Mouse (Mus musculus) midbrain, embryonic 13.5 days (tissue): Measurements from ENCODE around the gene Eloa. TPM values are rescaled to one million over a fixed set of nuclear protein-coding genes. Genes with fewer than 3 reads are reported as not detected.

Source experiments
- ATAC-seq: fragments of 200-750 bp; cut with Nextera tagmentation; 2 replicates; pipeline ENCODE4 v1.8.0; 2017; ENCODE audit warnings: mild to moderate bottlenecking, moderate TSS enrichment, moderate library complexity
- H3K27ac ChIP-seq: fragments of 300-500 bp; sonication (generic); 2 replicates; pipeline ENCODE4 v1.5.1; 2015; ENCODE audit warnings: inconsistent platforms, mild to moderate bottlenecking, moderate library complexity
- H3K27me3 ChIP-seq: fragments of 300-500 bp; sonication (generic); 2 replicates; pipeline ENCODE4 v1.6.1; 2015; ENCODE audit warnings: mild to moderate bottlenecking, inconsistent platforms
- H3K36me3 ChIP-seq: fragments of 300-500 bp; sonication (generic); 2 replicates; pipeline ENCODE4 v1.6.1; 2015; ENCODE audit warnings: mild to moderate bottlenecking, inconsistent platforms
- H3K4me1 ChIP-seq: fragments of 300-500 bp; sonication (generic); replicated peaks from 2 replicates; pipeline ENCODE4 v1.6.1; 2015; ENCODE audit warnings: inconsistent platforms
- H3K4me2 ChIP-seq: fragments of 300-500 bp; sonication (generic); replicated peaks from 2 replicates; pipeline ENCODE4 v1.6.1; 2015; ENCODE audit warnings: moderate library complexity, mild to moderate bottlenecking, inconsistent platforms
- H3K4me3 ChIP-seq: fragments of 300-500 bp; sonication (generic); replicated peaks from 2 replicates; pipeline ENCODE4 v1.5.1; 2015; ENCODE audit warnings: mild to moderate bottlenecking, inconsistent platforms
- H3K9ac ChIP-seq: fragments of 300-500 bp; sonication (generic); replicated peaks from 2 replicates; pipeline ENCODE4 v1.6.1; 2015; ENCODE audit warnings: mild to moderate bottlenecking, inconsistent platforms
- H3K9me3 ChIP-seq: fragments of 300-500 bp; sonication (generic); 2 replicates; pipeline ENCODE4 v1.6.1; 2016; ENCODE audit warnings: mild to moderate bottlenecking, inconsistent platforms
- WGBS: fragments of 180-500 bp; shearing (Covaris S2); methylation state at CpG from one replicate; pipeline ENCODE4 v1.1.7; 2015; 5-methylcytosine and 5-hydroxymethylcytosine counted together
- polyA plus RNA-seq: library from polyadenylated mRNA; unstranded; fragments of >200 nt; fragmentation: Nextera tagmentation; extraction: Ambion mirVana; gene quantifications from 2 replicates; pipeline ENCODE4 v1.2.1, GENCODE M21; 2015

Gene Eloa
- polyA plus RNA-seq, 1 experiment from 2014 or later = 30.1 TPM

DNA sequence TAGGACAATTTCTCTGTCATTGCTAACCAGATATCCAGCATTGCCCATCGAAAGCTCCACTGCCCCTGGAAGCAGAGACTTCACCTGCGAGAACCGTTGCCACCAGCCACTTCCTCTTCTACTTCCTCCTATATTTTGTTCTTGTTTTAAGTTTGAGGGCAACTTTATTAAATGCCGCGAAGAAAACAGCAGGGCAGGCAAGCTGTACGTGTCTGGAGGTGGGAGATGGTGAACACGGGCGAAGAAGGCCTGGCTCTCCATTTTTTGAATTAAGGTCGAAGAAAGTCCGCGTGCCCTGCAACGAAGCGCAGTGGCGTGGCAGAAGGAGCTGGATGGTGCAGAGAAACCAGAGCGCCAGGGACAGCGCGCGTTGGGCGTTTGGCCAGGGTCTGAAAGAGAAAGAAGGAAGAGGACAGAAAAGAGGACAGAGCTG is 6.6 kb upstream of the Eloa start:
- peaks cover 16% of the 10 kb centered on the region for H3K4me1 ChIP-seq
- no peak overlapping the region for H3K4me3 ChIP-seq
- H3K4me2 ChIP-seq = no peak overlapping the region
- H3K9me3 ChIP-seq = no peaks in the 10 kb centered on the region
- WGBS = 91% methylated on average over 19 of the region's 19 CpGs
- no peaks in the 10 kb centered on the region for H3K36me3 ChIP-seq
- no peak overlapping the region for H3K9ac ChIP-seq
- no peak overlapping the region for H3K27ac ChIP-seq
- no peaks in the 10 kb centered on the region for H3K27me3 ChIP-seq
- ATAC-seq = no peak

DNA sequence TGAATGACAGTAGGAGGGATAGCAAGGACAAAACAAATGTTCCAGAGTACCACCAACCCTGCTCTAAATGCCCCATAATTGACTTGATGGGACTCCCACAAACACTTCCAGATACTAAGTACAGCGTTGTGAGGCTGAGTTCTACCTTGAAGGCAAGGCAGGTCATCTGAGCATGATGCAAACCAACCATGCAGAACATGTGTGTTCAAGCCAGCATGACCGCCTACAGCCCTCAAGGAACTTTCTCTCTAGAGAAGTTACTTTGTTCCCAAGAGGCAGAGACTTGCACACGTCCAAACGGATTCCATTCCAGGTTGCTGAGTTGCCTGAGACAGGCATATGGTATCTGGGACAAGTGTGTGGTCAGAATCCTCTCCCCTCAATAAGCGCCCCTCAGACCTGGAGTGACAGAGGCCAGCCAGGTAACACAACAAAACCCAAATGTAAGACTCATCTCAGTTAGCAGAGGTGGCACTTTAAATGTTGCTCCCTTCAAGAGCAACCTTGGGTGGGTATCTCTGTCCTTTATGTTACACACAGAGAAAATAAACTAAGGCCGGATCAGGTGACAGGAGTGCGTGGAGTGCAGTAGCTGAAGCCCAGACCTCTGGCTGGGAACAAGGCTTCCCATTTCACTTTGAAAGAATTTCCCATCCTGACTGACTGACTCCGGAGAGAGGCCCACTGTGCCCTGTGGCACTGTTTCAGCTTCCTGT is 6.0 kb upstream of the Eloa start:
- no peak overlapping the region for H3K27ac ChIP-seq
- H3K9ac ChIP-seq = no peak overlapping the region
- no peaks in the 10 kb centered on the region for H3K36me3 ChIP-seq
- H3K4me1 ChIP-seq = peaks cover 16% of the 10 kb centered on the region
- no peaks in the 10 kb centered on the region for H3K9me3 ChIP-seq
- no peak overlapping the region for H3K4me2 ChIP-seq
- no peak for ATAC-seq
- no peaks in the 10 kb centered on the region for H3K27me3 ChIP-seq
- no peak overlapping the region for H3K4me3 ChIP-seq
- 81% methylated on average over 8 of the region's 8 CpGs for WGBS

DNA sequence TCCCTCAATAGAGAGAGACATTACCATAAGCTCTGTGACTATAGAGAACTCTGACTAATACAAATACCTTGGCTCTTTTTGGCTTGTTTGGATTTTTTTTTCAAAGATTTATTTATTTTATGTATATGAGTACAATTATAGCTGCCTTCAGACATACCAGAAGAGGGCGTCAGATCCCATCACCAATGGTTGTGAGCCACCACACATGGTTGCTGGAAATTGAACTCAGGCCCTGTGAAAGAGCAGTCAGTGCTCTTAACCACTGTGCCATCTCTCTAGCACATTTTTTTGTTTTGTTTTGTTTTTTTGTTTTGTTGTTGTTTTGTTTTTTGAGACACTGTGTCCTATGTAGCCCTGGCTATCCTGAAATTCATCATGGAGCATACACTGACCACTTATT is 3.8 kb upstream of the Eloa start:
- Histone ChIP-seq H3K4me3 (no peak overlapping the region), H3K9me3 (no peaks in the 10 kb centered on the region), H3K4me2 (no peak overlapping the region), H3K36me3 (no peaks in the 10 kb centered on the region), H3K27ac (no peak overlapping the region), H3K4me1 (peaks cover 5% of the 10 kb centered on the region), H3K9ac (no peak overlapping the region), H3K27me3 (no peaks in the 10 kb centered on the region)
- ATAC-seq = no peak
- 84% methylated on average over 1 of the region's 1 CpGs for WGBS

DNA sequence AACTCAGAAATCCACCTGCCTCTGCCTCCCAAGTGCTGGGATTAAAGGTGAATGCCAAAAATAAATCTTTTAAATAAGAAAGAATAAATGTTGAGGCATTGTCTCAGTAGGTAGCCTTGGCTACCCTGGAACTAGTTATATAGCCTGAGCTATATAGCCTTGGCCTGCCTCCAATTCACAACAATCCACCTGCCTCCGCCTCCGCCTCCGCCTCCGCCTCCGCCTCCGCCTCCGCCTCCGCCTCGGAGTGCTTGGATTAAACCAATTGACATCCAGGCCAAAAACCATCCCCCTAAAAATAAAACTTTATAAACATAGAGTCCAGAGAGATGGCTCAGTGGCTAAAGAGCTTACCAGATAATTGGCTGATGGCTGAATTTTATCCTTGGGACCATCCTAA is 1.4 kb upstream of the Eloa start:
- no peak overlapping the region for H3K4me2 ChIP-seq
- H3K27ac ChIP-seq = no peak overlapping the region
- ATAC-seq = no peak
- peaks cover 16% of the 10 kb centered on the region for H3K4me1 ChIP-seq
- 97% methylated on average over 9 of the region's 9 CpGs for WGBS
- no peak overlapping the region for H3K4me3 ChIP-seq
- H3K9ac ChIP-seq = no peak overlapping the region
- no peaks in the 10 kb centered on the region for H3K27me3 ChIP-seq
- no peaks in the 10 kb centered on the region for H3K9me3 ChIP-seq
- H3K36me3 ChIP-seq = no peaks in the 10 kb centered on the region

DNA sequence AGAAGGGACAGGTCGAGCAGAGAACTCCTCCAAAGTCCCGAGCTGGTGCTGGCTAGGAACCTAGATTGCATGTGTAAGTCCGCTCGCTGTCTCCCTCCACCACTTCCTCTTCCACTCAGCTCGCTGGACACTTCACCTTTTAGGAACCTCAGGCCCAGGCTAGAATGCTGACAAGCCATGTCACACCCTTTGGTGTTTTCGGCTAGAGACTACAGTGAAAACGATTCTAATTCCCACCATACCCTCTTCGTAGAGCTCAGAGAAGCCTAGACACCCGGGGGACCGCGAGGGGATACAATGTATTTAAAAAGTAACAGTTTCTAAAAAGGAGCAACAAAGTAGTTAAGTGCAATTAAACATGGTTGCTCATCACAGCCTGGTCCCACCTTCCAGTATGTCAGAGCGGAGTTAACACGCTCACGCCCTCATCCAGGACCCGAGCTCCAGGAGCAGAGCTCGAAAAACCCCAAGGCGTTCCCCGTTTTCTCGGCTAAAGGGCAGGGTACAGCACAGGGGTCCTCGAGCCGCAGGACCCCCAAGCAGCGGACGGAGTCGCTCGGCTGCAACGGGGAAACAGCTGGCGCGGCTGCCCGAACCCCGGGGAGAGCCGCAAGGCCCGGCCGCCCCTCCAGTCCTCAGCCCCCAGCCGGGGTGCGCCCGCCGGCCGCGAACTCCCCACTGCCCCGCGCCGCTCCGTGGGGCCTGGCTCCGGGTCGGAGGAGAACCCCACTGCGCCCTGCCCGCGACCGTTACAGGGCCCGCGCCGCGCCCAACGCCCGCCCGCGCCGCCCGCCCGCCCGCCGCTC is 617 bp downstream of the Eloa start:
- Histone ChIP-seq H3K27ac (peak overlapping the region; percentile 86), H3K9ac (peak overlapping the region; percentile 98), H3K4me3 (peak overlapping the region; percentile 99), H3K9me3 (no peaks in the 10 kb centered on the region), H3K4me2 (peak overlapping the region; percentile 98), H3K4me1 (peaks cover 16% of the 10 kb centered on the region), H3K36me3 (no peaks in the 10 kb centered on the region), H3K27me3 (no peaks in the 10 kb centered on the region)
- 1% methylated on average over 46 of the region's 62 CpGs for WGBS
- ATAC-seq = peak; percentile 86

DNA sequence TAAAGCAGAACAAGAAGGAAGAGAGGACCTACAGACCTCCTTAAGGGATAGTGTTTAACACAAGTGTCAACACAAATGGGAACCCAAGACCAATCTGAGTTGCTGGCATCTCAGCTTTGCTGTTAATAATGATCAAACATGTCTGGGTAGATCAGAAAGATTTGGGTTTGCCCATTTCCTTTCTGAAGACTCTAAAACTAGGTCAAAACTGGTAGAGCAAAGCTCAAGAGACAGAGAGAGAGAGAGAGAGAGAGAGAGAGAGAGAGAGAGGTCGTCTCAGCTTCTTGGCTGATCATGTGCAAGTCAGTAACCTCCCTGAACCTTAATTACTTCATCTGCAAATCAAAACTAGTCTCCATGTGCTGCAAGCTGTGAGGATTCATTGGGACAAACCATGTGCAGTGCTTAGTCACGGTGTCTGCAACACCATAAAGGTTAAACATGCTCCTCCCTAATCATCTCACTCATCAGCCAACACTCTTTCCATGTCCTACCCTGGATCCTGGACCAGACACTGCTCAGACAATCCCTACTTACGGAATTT is 5.4 kb downstream of the Eloa start:
- Histone ChIP-seq H3K4me3 (no peak overlapping the region), H3K27me3 (no peaks in the 10 kb centered on the region), H3K9ac (no peak overlapping the region), H3K4me1 (peaks cover 16% of the 10 kb centered on the region), H3K9me3 (no peaks in the 10 kb centered on the region), H3K36me3 (peaks cover 19% of the 10 kb centered on the region), H3K4me2 (no peak overlapping the region), H3K27ac (no peak overlapping the region)
- ATAC-seq = no peak
- 84% methylated on average over 3 of the region's 3 CpGs for WGBS

DNA sequence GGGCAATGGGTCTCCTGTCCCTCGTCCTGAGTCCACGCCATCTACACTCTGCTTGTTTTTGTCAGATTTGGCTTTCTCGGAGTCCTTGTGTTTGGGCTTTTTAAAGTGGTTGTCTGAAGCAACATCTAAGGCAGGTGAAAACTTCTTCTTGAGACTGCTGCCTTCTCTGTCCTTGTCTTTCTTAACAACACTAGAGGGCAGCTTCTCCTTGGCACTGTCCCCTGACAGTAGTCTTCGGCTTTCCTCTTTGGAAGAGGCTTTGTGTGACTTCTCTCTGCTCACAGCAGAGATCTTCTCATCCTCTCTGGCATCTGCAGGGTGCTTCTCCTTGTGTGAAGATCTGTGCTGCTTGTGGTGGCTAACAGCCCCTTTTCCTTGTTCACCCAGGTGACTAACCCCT is 11.0 kb downstream of the Eloa start:
- Histone ChIP-seq H3K9ac (no peak overlapping the region), H3K4me2 (no peak overlapping the region), H3K4me1 (no peaks in the 10 kb centered on the region), H3K4me3 (no peak overlapping the region), H3K27ac (no peak overlapping the region), H3K36me3 (peaks cover 68% of the 10 kb centered on the region), H3K27me3 (no peaks in the 10 kb centered on the region), H3K9me3 (no peaks in the 10 kb centered on the region)
- no peak for ATAC-seq
- 92% methylated on average over 4 of the region's 4 CpGs for WGBS

DNA sequence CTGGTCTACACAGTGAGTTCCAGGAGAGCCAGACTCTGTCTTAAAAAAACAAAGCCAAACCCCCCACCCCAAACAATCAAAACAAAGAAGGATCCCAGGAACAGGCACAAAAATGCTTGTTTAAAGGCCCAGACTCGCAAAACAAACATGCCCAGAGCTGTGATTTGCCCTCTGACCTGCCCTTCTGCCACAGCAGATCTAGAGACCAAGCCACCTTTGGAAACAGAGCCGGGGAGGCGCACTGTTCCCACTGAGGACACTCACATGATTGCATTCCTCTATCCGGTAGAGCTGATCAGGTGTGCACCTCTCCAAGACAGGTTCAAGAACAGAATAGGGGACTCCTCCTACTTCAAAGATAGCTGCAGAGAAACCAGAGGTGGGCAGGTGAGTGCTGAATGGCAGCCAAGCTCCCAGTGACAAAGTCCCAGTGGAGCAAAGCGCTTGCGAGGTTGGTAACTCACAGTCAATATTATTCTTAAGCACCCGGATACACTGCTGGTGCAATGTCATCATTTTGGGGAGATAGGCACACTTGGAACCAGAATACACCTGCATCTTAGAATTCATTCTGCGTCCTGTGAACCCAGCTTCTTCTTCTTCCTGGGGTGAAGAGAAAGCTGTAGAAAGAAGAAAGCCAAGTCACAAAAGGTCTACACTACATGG is 12.6 kb downstream of the Eloa start:
- H3K9me3 ChIP-seq = no peaks in the 10 kb centered on the region
- H3K4me2 ChIP-seq = no peak overlapping the region
- H3K27ac ChIP-seq = no peak overlapping the region
- WGBS = 93% methylated on average over 8 of the region's 8 CpGs
- no peaks in the 10 kb centered on the region for H3K27me3 ChIP-seq
- no peaks in the 10 kb centered on the region for H3K4me1 ChIP-seq
- peaks cover 84% of the 10 kb centered on the region for H3K36me3 ChIP-seq
- no peak overlapping the region for H3K9ac ChIP-seq
- H3K4me3 ChIP-seq = no peak overlapping the region
- ATAC-seq = no peak

DNA sequence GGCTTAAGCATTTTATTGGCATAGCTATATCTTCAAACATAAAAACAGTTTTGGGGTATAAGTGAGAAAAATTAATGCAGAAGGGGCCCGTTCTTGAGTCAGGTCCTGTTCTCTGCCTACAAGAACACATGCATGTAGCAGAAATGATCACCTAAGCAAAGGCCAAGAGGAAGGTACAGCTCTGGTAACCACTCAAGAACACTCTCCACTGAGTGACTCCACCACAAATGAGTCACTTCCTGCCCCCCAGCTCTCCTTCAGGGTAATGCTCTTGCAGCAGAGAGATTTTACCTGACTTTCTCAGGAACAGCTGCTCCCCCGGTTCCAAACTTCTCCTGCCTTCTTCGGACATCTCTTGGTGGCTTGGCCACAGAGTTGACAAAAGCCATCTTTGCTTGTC is 14.7 kb downstream of the Eloa start:
- no peak overlapping the region for H3K9ac ChIP-seq
- no peak overlapping the region for H3K27ac ChIP-seq
- 95% methylated on average over 3 of the region's 3 CpGs for whole genome bisulfite sequencing
- no peaks in the 10 kb centered on the region for H3K4me1 ChIP-seq
- H3K4me3 ChIP-seq = no peak overlapping the region
- no peaks in the 10 kb centered on the region for H3K9me3 ChIP-seq
- peaks cover 93% of the 10 kb centered on the region for H3K36me3 ChIP-seq
- no peaks in the 10 kb centered on the region for H3K27me3 ChIP-seq
- ATAC-seq = no peak
- no peak overlapping the region for H3K4me2 ChIP-seq

DNA sequence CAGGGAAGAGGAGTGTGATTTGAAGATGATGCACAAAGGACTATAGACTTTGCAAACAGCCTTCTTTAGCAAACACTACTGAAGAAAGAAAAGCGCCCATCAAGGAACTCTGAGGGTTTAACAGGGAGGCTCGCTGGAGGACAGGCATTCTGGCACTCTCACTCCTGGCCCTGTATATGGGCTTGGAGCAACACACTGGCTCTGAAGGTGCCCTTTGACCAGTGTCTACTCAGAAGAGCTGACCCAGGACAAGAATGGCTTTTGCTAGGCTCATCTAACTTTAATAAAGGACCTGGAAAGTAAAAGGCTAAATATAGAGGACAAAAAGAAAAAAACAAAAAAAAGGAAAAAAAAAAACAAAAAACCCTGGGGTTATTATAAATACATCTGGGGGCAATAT is 16.6 kb downstream of the Eloa start:
- Histone ChIP-seq H3K4me2 (no peak overlapping the region), H3K9ac (no peak overlapping the region), H3K36me3 (peaks cover 84% of the 10 kb centered on the region), H3K27me3 (no peaks in the 10 kb centered on the region), H3K4me3 (no peak overlapping the region), H3K27ac (no peak overlapping the region), H3K9me3 (0 out of 2 replicates have a peak, but pooled peaks cover 3% of the 10 kb centered on the region), H3K4me1 (no peaks in the 10 kb centered on the region)
- 96% methylated on average over 2 of the region's 2 CpGs for WGBS
- ATAC-seq = no peak

DNA sequence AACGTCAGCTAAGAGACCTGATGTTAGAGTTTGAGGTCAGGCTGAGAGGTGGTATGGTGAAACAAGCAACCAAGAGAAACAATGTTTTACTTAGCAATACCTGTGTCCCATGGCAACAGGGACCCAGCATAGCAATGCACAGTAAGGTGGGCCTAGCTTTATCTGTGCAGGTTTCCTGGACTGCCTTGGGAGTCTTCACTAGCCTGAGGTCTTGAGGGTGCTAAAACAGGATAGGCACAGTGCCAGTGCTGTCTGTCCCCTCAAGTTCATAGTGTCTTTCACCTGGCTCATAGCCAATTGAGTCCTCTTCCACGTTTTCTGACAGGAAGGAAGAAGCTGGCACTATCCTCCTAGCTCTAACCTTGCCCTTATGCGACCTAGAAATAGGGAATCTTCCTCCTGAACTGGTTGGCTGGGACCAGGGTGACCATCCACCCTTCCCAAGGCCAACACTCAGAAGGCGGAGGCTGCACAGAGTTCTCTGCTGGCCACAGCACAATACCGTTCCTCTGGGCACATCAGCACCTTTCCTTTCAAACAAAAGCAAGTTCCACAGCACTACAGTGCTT is 17.4 kb downstream of the Eloa start:
- Histone ChIP-seq H3K9ac (no peak overlapping the region), H3K4me3 (no peak overlapping the region), H3K36me3 (peaks cover 77% of the 10 kb centered on the region), H3K27me3 (no peaks in the 10 kb centered on the region), H3K4me2 (no peak overlapping the region), H3K4me1 (no peaks in the 10 kb centered on the region), H3K27ac (no peak overlapping the region), H3K9me3 (0 out of 2 replicates have a peak, but pooled peaks cover 3% of the 10 kb centered on the region)
- no peak for ATAC-seq
- WGBS = 95% methylated on average over 5 of the region's 5 CpGs

DNA sequence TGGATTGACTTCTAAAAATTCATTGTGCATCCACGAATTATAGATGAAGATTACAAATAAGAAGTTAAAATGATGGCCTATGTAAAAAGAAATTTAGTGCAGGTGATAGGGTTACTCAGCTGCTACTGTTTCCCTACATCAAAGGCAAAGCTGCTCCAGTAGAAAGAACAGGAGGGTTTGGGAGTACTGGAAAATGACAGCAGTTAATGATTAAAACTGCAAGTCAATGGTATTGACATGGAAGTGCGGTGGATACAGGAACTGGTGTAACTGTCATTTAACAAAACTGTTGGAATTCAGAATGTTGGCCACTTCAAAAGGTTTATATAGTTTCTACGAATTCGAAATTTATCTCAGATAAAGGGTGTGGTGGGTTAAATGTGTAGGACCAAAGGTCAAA is 26.4 kb downstream of the Eloa start:
- ATAC-seq = no peak
- WGBS = 86% methylated on average over 4 of the region's 4 CpGs
- H3K4me3 ChIP-seq = no peak overlapping the region
- H3K9me3 ChIP-seq = 0 out of 2 replicates have a peak, but pooled peaks cover 4% of the 10 kb centered on the region
- H3K9ac ChIP-seq = no peak overlapping the region
- no peak overlapping the region for H3K4me2 ChIP-seq
- H3K36me3 ChIP-seq = no peaks in the 10 kb centered on the region
- H3K27me3 ChIP-seq = no peaks in the 10 kb centered on the region
- no peak overlapping the region for H3K27ac ChIP-seq
- no peaks in the 10 kb centered on the region for H3K4me1 ChIP-seq
